Mouse (Mus musculus) G1E (cell line): ENCODE results near the gene Nlrc5. TPM values are rescaled to one million over a fixed set of nuclear protein-coding genes. Genes with fewer than 3 reads are reported as not detected.
"Not testable (repeated sequence)": the region's sequence is repeated elsewhere in the genome, so short reads cannot be mapped to it uniquely, and the experiment has no call there.

Experiments
- ATAC-seq: 2 replicates; pipeline ENCODE4 v1.8.0; 2016; ENCODE audit warnings: mild to moderate bottlenecking; ENCODE audit not compliant: insufficient number of reproducible peaks, poor library complexity, low FRiP score, severe bottlenecking; ENCODE audit errors: extremely low read depth
- DNase-seq: peaks from one replicate; pipeline ENCODE4 v3.0.0; 2012; ENCODE audit warnings: low spot score
- H3K27me3 ChIP-seq: 2 replicates; pipeline ENCODE4 v1.6.1; 2012; ENCODE audit warnings: mild to moderate bottlenecking, low read length, inconsistent platforms; ENCODE audit not compliant: insufficient read depth
- H3K36me3 ChIP-seq: replicated peaks from 2 replicates; pipeline ENCODE3; 2012; ENCODE audit warnings: mild to moderate bottlenecking, inconsistent platforms
- H3K4me1 ChIP-seq: 2 replicates; pipeline ENCODE4 v1.6.1; 2012; ENCODE audit warnings: low read depth, low read length, inconsistent platforms, mixed read lengths; ENCODE audit not compliant: insufficient read depth
- H3K4me3 ChIP-seq: 2 replicates; pipeline ENCODE4 v1.5.1; 2012; ENCODE audit warnings: low read depth, mild to moderate bottlenecking, inconsistent platforms, low read length, moderate library complexity, mixed read lengths
- H3K9me3 ChIP-seq: replicated peaks from 2 replicates; pipeline ENCODE4 v1.6.1; 2012; ENCODE audit warnings: inconsistent platforms
- CTCF ChIP-seq: IDR thresholded peaks from 2 replicates; pipeline ENCODE4 v1.5.1; 2012; ENCODE audit warnings: low read depth, low read length, inconsistent platforms, mixed read lengths
- GATA1 ChIP-seq: IDR thresholded peaks from 2 replicates; pipeline ENCODE4 v1.6.1; 2012; ENCODE audit warnings: borderline replicate concordance, low read length, inconsistent platforms, mixed read lengths
- GATA2 ChIP-seq: IDR thresholded peaks from 2 replicates; pipeline ENCODE4 v1.6.1; 2012; ENCODE audit warnings: low read depth, low read length, inconsistent platforms, borderline replicate concordance
- POLR2AphosphoS5 ChIP-seq: IDR thresholded peaks from 2 replicates; pipeline ENCODE4 v1.6.1; 2012; ENCODE audit warnings: low read depth, low read length, inconsistent platforms; ENCODE audit not compliant: insufficient replicate concordance
- TAL1 ChIP-seq: conservative IDR thresholded peaks from 2 replicates; pipeline ENCODE4 v1.6.1; 2012; ENCODE audit warnings: low read depth, low read length, inconsistent platforms, mixed read lengths
- polyA plus RNA-seq: library from polyadenylated mRNA; stranded (reverse); fragments of >175 nt; gene quantifications from 2 replicates; pipeline ENCODE4 v1.2.3, GENCODE M21; 2012
- total RNA-seq, 2 experiments: library from RNA; stranded (forward) in 1 of 2; stranded (reverse) in 1 of 2; fragments of 200-1000 nt in 1 of 2; fragments of >200 nt in 1 of 2; fragmentation: Nextera tagmentation in 1 of 2; gene quantifications; 2 replicates each; pipeline ENCODE4 v1.2.3; 2014 to 2017

The Nlrc5 gene
- total and polyA plus RNA-seq, 3 experiments = 0.02 to 1.2 TPM; not detected in 1

GRCm38 (mm10) chr8:94396964-94397657 lies 37.0 kb upstream of the Nlrc5 start:
- no peak overlapping the region for H3K4me3 ChIP-seq
- DNase-seq = no peak
- TF ChIP-seq GATA1 (no peak), POLR2AphosphoS5 (no peak), TAL1 (no peak), GATA2 (no peak), CTCF (no peak)
- no peaks in the 10 kb centered on the region for H3K9me3 ChIP-seq
- H3K36me3 ChIP-seq = peaks cover 70% of the 10 kb centered on the region
- no peak for ATAC-seq
- 0 out of 2 replicates have a peak, but pooled peaks cover 4% of the 10 kb centered on the region for H3K4me1 ChIP-seq
- peaks cover 5% of the 10 kb centered on the region; the same call in 1 of the 2 replicates for H3K27me3 ChIP-seq

- TF ChIP-seq TAL1 (no peak), CTCF (no peak), GATA2 (no peak), GATA1 (no peak), POLR2AphosphoS5 (no peak)
- H3K27me3 ChIP-seq = peaks cover 6% of the 10 kb centered on the region; the same call in 1 of the 2 replicates
- H3K36me3 ChIP-seq = peaks cover 57% of the 10 kb centered on the region
- ATAC-seq (no peak), DNase-seq (no peak)
- H3K9me3 ChIP-seq = no peaks in the 10 kb centered on the region
- no peak overlapping the region for H3K4me3 ChIP-seq
- H3K4me1 ChIP-seq = 0 out of 2 replicates have a peak, but pooled peaks cover 4% of the 10 kb centered on the region
Measured at GRCm38 (mm10) chr8:94398587-94398986, 35.6 kb upstream of the Nlrc5 start.

GRCm38 (mm10) chr8:94399361-94399953 lies 34.7 kb upstream of the Nlrc5 start:
- H3K4me1 ChIP-seq = 0 out of 2 replicates have a peak, but pooled peaks cover 4% of the 10 kb centered on the region
- TF ChIP-seq POLR2AphosphoS5 (no peak), GATA1 (no peak), GATA2 (no peak), CTCF (no peak), TAL1 (no peak)
- H3K4me3 ChIP-seq = no peak overlapping the region
- H3K9me3 ChIP-seq = no peaks in the 10 kb centered on the region
- DNase-seq (no peak), ATAC-seq (no peak)
- peaks cover 6% of the 10 kb centered on the region; the same call in 1 of the 2 replicates for H3K27me3 ChIP-seq
- peaks cover 48% of the 10 kb centered on the region for H3K36me3 ChIP-seq

- not testable (repeated sequence) for H3K27me3 ChIP-seq, H3K4me1 ChIP-seq, DNase-seq, H3K9me3 ChIP-seq, H3K4me3 ChIP-seq
- ATAC-seq = peak; percentile 15; the same call in 1 of the 2 replicates
- H3K36me3 ChIP-seq = peaks cover 43% of the 10 kb centered on the region
Measured at GRCm38 (mm10) chr8:94399957-94400356, 34.2 kb upstream of the Nlrc5 start.

- ATAC-seq (peak; percentile 93), DNase-seq (no peak)
- Histone ChIP-seq H3K4me3 (no peak overlapping the region), H3K36me3 (no peaks in the 10 kb centered on the region), H3K9me3 (no peaks in the 10 kb centered on the region), H3K27me3 (peaks cover 23% of the 10 kb centered on the region), H3K4me1 (peaks cover 14% of the 10 kb centered on the region)
- TF ChIP-seq TAL1 = no peak
- no peak for TF ChIP-seq GATA2
- TF ChIP-seq GATA1 = no peak
- no peak for TF ChIP-seq POLR2AphosphoS5
- no peak for TF ChIP-seq CTCF
Measured at GRCm38 (mm10) chr8:94408443-94409080, 25.6 kb upstream of the Nlrc5 start.

GRCm38 (mm10) chr8:94409523-94409922 lies 24.6 kb upstream of the Nlrc5 start:
- DNase-seq = no peak
- ATAC-seq = no peak
- TF ChIP-seq GATA1 (no peak), TAL1 (no peak), GATA2 (no peak), CTCF (no peak), POLR2AphosphoS5 (no peak)
- Histone ChIP-seq H3K36me3 (no peaks in the 10 kb centered on the region), H3K4me3 (no peak overlapping the region), H3K27me3 (peaks cover 27% of the 10 kb centered on the region), H3K9me3 (no peaks in the 10 kb centered on the region), H3K4me1 (peaks cover 14% of the 10 kb centered on the region)

GRCm38 (mm10) chr8:94412518-94412917 lies 21.6 kb upstream of the Nlrc5 start:
- ATAC-seq (no peak), DNase-seq (no peak)
- Histone ChIP-seq H3K36me3 (no peaks in the 10 kb centered on the region), H3K27me3 (peaks cover 32% of the 10 kb centered on the region), H3K4me3 (no peak overlapping the region), H3K9me3 (no peaks in the 10 kb centered on the region), H3K4me1 (peaks cover 14% of the 10 kb centered on the region)
- TF ChIP-seq CTCF (no peak), GATA2 (no peak), POLR2AphosphoS5 (no peak), TAL1 (no peak), GATA1 (no peak)
